ENCODE assay signal across 21 mouse cellular contexts in genomic region chr7:99404031-99404735, GRCm38 (mm10).
"Had no signal": no experiment of that assay in that cellular context is flagged by ENCODE, and none has a peak within 500 bp of the region (broad histone marks: within the 10 kb centered on the region; RNA-seq: fewer than 3 reads in every experiment).

No protein-coding gene starts in this region.

- H3K4me3 ChIP-seq: heart, embryonic 10.5 days; heart, embryonic 12.5 days; hindbrain, embryonic 12.5 days; kidney, embryonic 15.5 days; limb, embryonic 12.5 days; liver, embryonic 13.5 days had no signal

- H3K9ac ChIP-seq: heart, embryonic 12.5 days; hindbrain, embryonic 12.5 days; hindbrain, embryonic 14.5 days; kidney, embryonic 15.5 days; limb, embryonic 12.5 days; liver, embryonic 13.5 days had no signal

- H3K36me3 ChIP-seq: kidney, embryonic 15.5 days; limb, embryonic 12.5 days; liver, embryonic 13.5 days had no signal

- ATAC-seq: hindbrain, embryonic 16.5 days; intestine, embryonic 16.5 days had no signal

- H3K27ac ChIP-seq: heart, embryonic 10.5 days; hindbrain, embryonic 12.5 days; hindbrain, embryonic 14.5 days; kidney, embryonic 15.5 days; kidney, postnatal 0 days; limb, embryonic 12.5 days; liver, embryonic 13.5 days had no signal

- H3K9me3 ChIP-seq: heart, embryonic 10.5 days; heart, embryonic 12.5 days; hindbrain, embryonic 12.5 days; kidney, embryonic 15.5 days; limb, embryonic 12.5 days; liver, embryonic 13.5 days had no signal

- DNase-seq: heart, postnatal 10 days; kidney, adult 11 months; kidney, adult 2 months; kidney, adult 9 months; kidney, postnatal 14 days; kidney, postnatal 36 days; layer of hippocampus, adult 9-11 months; layer of hippocampus, postnatal 36 days; left cerebral cortex, postnatal 4 days; liver; liver, embryonic 13.5 days had no signal

- H3K27me3 ChIP-seq: heart, embryonic 12.5 days; hindbrain, embryonic 12.5 days; kidney, embryonic 15.5 days; limb, embryonic 12.5 days; liver, embryonic 13.5 days had no signal

- H3K4me2 ChIP-seq: heart, embryonic 12.5 days; hindbrain, embryonic 12.5 days; hindbrain, embryonic 14.5 days; kidney, embryonic 15.5 days; limb, embryonic 12.5 days; liver, embryonic 11.5 days; liver, embryonic 13.5 days had no signal
